Mouse (Mus musculus) ES-Bruce4 (cell line): ENCODE data around the gene Als2cl. TPM values are rescaled to one million over a fixed set of nuclear protein-coding genes. Genes with fewer than 3 reads are reported as not detected.

Experiments
- H3K27ac ChIP-seq: 2 replicates; pipeline ENCODE4 v1.5.1; 2012; ENCODE audit warnings: low read length, inconsistent platforms; ENCODE audit not compliant: insufficient read depth
- H3K27me3 ChIP-seq: 2 replicates; pipeline ENCODE4 v1.6.1; 2012; ENCODE audit warnings: mild to moderate bottlenecking, low read length, inconsistent platforms; ENCODE audit not compliant: control insufficient read depth, poor library complexity, insufficient read depth, severe bottlenecking
- H3K36me3 ChIP-seq: 2 replicates; pipeline ENCODE4 v1.6.1; 2012; ENCODE audit warnings: inconsistent platforms, mild to moderate bottlenecking, low read length, moderate library complexity; ENCODE audit not compliant: control insufficient read depth, poor library complexity, insufficient read depth, severe bottlenecking
- H3K4me1 ChIP-seq: one replicate; pipeline ENCODE4 v1.8.1; 2011; ENCODE audit warnings: low read length; ENCODE audit not compliant: control insufficient read depth, insufficient read depth
- H3K4me3 ChIP-seq: 2 replicates; pipeline ENCODE4 v1.5.1; 2011; ENCODE audit warnings: low read depth, mild to moderate bottlenecking, low read length
- H3K9ac ChIP-seq: 2 replicates; pipeline ENCODE4 v1.6.1; 2012; ENCODE audit warnings: low read depth, mild to moderate bottlenecking, inconsistent platforms; ENCODE audit not compliant: poor library complexity, severe bottlenecking
- H3K9me3 ChIP-seq: replicated peaks from 2 replicates; pipeline ENCODE4 v1.6.1; 2012; ENCODE audit warnings: mild to moderate bottlenecking, low read length, inconsistent platforms; ENCODE audit not compliant: control insufficient read depth, poor library complexity, insufficient read depth, severe bottlenecking
- CTCF ChIP-seq: IDR thresholded peaks from one replicate; pipeline ENCODE4 v1.8.1; 2011; ENCODE audit warnings: low read depth, low read length
- EP300 ChIP-seq: IDR thresholded peaks from 2 replicates; pipeline ENCODE4 v1.6.1; 2011; ENCODE audit warnings: low read depth, low read length; ENCODE audit not compliant: insufficient read depth
- POLR2A ChIP-seq: IDR thresholded peaks from one replicate; pipeline ENCODE4 v1.8.1; 2011; ENCODE audit warnings: low read length; ENCODE audit not compliant: insufficient read depth
- polyA plus RNA-seq: library from polyadenylated mRNA; stranded (reverse); fragments of >200 nt; gene quantifications from 2 replicates; pipeline ENCODE4 v1.2.4, GENCODE M21; 2011; ENCODE audit warnings: low read depth; ENCODE audit not compliant: missing spikeins, insufficient read depth, insufficient read length

The Als2cl gene
- polyA plus RNA-seq, 1 experiment, result 18.1 TPM

- Histone ChIP-seq H3K9ac (0 out of 2 replicates have a peak overlapping the region, but pooled peaks have one; percentile 54), H3K36me3 (no peaks in the 10 kb centered on the region), H3K4me3 (no peak overlapping the region), H3K27me3 (no peaks in the 10 kb centered on the region), H3K27ac (no peak overlapping the region), H3K9me3 (no peaks in the 10 kb centered on the region), H3K4me1 (peaks cover 6% of the 10 kb centered on the region)
- TF ChIP-seq EP300 (no peak), CTCF (no peak), POLR2A (no peak)
Measured at GRCm38 (mm10) chr9:110858523-110858922, 21.1 kb upstream of the Als2cl start.

- no peak overlapping the region for H3K27ac ChIP-seq
- no peaks in the 10 kb centered on the region for H3K27me3 ChIP-seq
- H3K4me1 ChIP-seq, result peaks cover 6% of the 10 kb centered on the region
- TF ChIP-seq EP300 (no peak), POLR2A (no peak), CTCF (no peak)
- H3K9ac ChIP-seq, result no peak overlapping the region
- H3K4me3 ChIP-seq, result no peak overlapping the region
- no peaks in the 10 kb centered on the region for H3K9me3 ChIP-seq
- no peaks in the 10 kb centered on the region for H3K36me3 ChIP-seq
Measured at GRCm38 (mm10) chr9:110858967-110859596, 20.6 kb upstream of the Als2cl start.

- Histone ChIP-seq H3K4me1 (no peaks in the 10 kb centered on the region), H3K9ac (no peak overlapping the region), H3K27ac (no peak overlapping the region), H3K4me3 (no peak overlapping the region), H3K9me3 (no peaks in the 10 kb centered on the region), H3K27me3 (no peaks in the 10 kb centered on the region), H3K36me3 (no peaks in the 10 kb centered on the region)
- peak; percentile 56 for TF ChIP-seq CTCF
- no peak for TF ChIP-seq POLR2A
Measured at GRCm38 (mm10) chr9:110871030-110871429, 8.6 kb upstream of the Als2cl start.

- Histone ChIP-seq H3K4me1 (no peaks in the 10 kb centered on the region), H3K27me3 (no peaks in the 10 kb centered on the region), H3K27ac (no peak overlapping the region), H3K9me3 (no peaks in the 10 kb centered on the region), H3K9ac (peak overlapping the region; percentile 38), H3K4me3 (peak overlapping the region; percentile 55), H3K36me3 (no peaks in the 10 kb centered on the region)
- TF ChIP-seq CTCF, result no peak
- no peak for TF ChIP-seq EP300
- no peak for TF ChIP-seq POLR2A
Measured at GRCm38 (mm10) chr9:110873681-110874659, 5.7 kb upstream of the Als2cl start.

GRCm38 (mm10) chr9:110874660-110875191, 4.9 kb upstream of the Als2cl start:
- no peaks in the 10 kb centered on the region for H3K9me3 ChIP-seq
- H3K27ac ChIP-seq, result no peak overlapping the region
- no peak for TF ChIP-seq POLR2A
- TF ChIP-seq EP300, result no peak
- no peak for TF ChIP-seq CTCF
- no peak overlapping the region for H3K9ac ChIP-seq
- H3K4me3 ChIP-seq, result no peak overlapping the region
- no peaks in the 10 kb centered on the region for H3K27me3 ChIP-seq
- no peaks in the 10 kb centered on the region for H3K36me3 ChIP-seq
- no peaks in the 10 kb centered on the region for H3K4me1 ChIP-seq

- H3K9me3 ChIP-seq, result no peaks in the 10 kb centered on the region
- no peaks in the 10 kb centered on the region for H3K36me3 ChIP-seq
- H3K4me3 ChIP-seq, result no peak overlapping the region
- no peak for TF ChIP-seq POLR2A
- H3K9ac ChIP-seq, result no peak overlapping the region
- H3K27ac ChIP-seq, result no peak overlapping the region
- no peaks in the 10 kb centered on the region for H3K4me1 ChIP-seq
- H3K27me3 ChIP-seq, result no peaks in the 10 kb centered on the region
Measured at GRCm38 (mm10) chr9:110875288-110875695, 4.4 kb upstream of the Als2cl start.
